Mouse (Mus musculus): ENCODE results near the gene Rpl18a.

DNA sequence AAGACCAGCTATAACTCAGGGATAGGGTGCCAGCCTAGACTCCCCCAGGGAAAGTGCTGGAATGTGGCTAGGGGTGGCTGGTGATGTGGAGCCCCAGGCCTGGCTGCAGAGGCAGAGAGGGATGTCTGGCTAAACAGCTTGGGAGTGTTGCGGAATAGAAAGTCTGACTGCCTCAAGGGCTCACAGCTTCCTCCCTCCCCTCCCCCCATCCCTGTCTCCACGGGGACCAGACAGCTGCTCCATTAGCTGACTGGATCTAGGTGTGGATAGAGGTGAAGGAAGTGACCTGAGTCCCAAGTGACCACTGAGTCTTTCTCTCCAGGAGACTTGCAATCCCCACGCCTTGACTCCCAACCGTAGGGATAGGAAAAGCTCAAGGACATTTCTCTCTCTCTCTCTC lies 5.9 kb upstream of the Rpl18a start:
- TF ChIP-seq CTCF (conservative IDR thresholded peaks at IDR 0.05; ENCODE audit: insufficient read depth, insufficient read length, low read depth, low read length): no peak
- TF ChIP-seq POLR2A (IDR thresholded peaks at IDR 0.05; ENCODE audit: low read depth, low read length): no peak

Data from kidney, adult 2 months (tissue).